ENCODE assay signal across 25 mouse cellular contexts in genomic region chr10:69247311-69248033, GRCm38 (mm10). TPM values are rescaled to one million over a fixed set of nuclear protein-coding genes. Genes with fewer than 3 reads are reported as not detected.
DNase-seq lines count a peak whose midpoint lies in the region; ATAC-seq and TF ChIP-seq lines count a peak whose summit lies in the region.
"Had no signal": no experiment of that assay in that cellular context is flagged by ENCODE, and none has a peak within 500 bp of the region (broad histone marks: within the 10 kb centered on the region; RNA-seq: fewer than 3 reads in every experiment).

No protein-coding gene starts in this region.

- peak overlapping the region; percentile 78 for H3K27ac ChIP-seq in gastrocnemius, adult 2 months
- H3K27ac ChIP-seq in small intestine, adult 2 months (ENCODE audit: insufficient read depth, low read depth, low read length) = peak overlapping the region; percentile 57
- H3K27ac ChIP-seq: hindbrain, embryonic 14.5 days; layer of hippocampus, adult 2 months; limb, embryonic 12.5 days; neural tube, embryonic 15.5 days; stomach, embryonic 15.5 days had no signal

- H3K36me3 ChIP-seq in small intestine, adult 2 months (ENCODE audit: control insufficient read depth, insufficient read depth, low read length) = no peaks in the 10 kb centered on the region

- H3K27me3 ChIP-seq in small intestine, adult 2 months (ENCODE audit: control insufficient read depth, insufficient read depth, low read length) = no peaks in the 10 kb centered on the region
- H3K27me3 ChIP-seq: limb, embryonic 12.5 days; neural tube, embryonic 15.5 days; stomach, embryonic 15.5 days had no signal

- peaks cover 12% of the 10 kb centered on the region; the same call in 1 of the 2 replicates for H3K4me1 ChIP-seq in small intestine, adult 2 months (ENCODE audit: control insufficient read depth, insufficient read depth, insufficient read length, low read length)

- peak; percentile 78 for ATAC-seq in granulocyte monocyte progenitor cell, adult 5-6 weeks (replicated peaks; ENCODE audit: poor library complexity, severe bottlenecking)
- ATAC-seq: forebrain, embryonic 14.5 days had no signal

- intact Hi-C loops in gastrocnemius, adult 2 months (cut with DNase I) = no loop called here
- intact Hi-C loops in gastrocnemius, postnatal 14 days (cut with DNase I; ENCODE audit: low total_unique reads) = no loop called here

- H3K4me3 ChIP-seq in gastrocnemius, adult 2 months = peak overlapping the region; percentile 52
- H3K4me3 ChIP-seq in small intestine, adult 2 months (ENCODE audit: low read depth, low read length) = no peak overlapping the region
- H3K4me3 ChIP-seq: layer of hippocampus, adult 2 months; limb, embryonic 12.5 days; neural tube, embryonic 15.5 days; stomach, embryonic 15.5 days had no signal

- 83% methylated on average over 7 of the region's 7 CpGs for WGBS in small intestine, adult 2 months

- DNase-seq in gastrocnemius, adult 2 months = no peak
- DNase-seq in gastrocnemius, postnatal 14 days = no peak
- peak; percentile 41 to 45 for DNase-seq in spleen, postnatal 36 days (ENCODE audit: low spot score in 2 of 2)
- no peak for DNase-seq in spleen, postnatal 10 days (ENCODE audit: low spot score in 2 of 2)
- DNase-seq in adrenal gland, postnatal 36 days = no peak
- no peak for DNase-seq in spleen, postnatal 4 days (ENCODE audit: low spot score in 2 of 2)
- DNase-seq: adrenal gland, postnatal 25 days; cerebellum, adult 2 months; cerebellum, postnatal 14 days; layer of hippocampus, postnatal 36 days; lung, postnatal 36 days; midbrain, embryonic 14.5 days; right cerebral cortex, postnatal 25 days; spleen, adult 18-20 months; thymus, adult 18-20 months; thymus, postnatal 25 days had no signal

- no peak for TF ChIP-seq CTCF in gastrocnemius, adult 2 months (IDR thresholded peaks at IDR 0.05)
- no peak for TF ChIP-seq CTCF in small intestine, adult 2 months (IDR thresholded peaks at IDR 0.05; ENCODE audit: extremely low read depth, insufficient read length, insufficient replicate concordance, low read depth, low read length)

- TF ChIP-seq POLR2A in small intestine, adult 2 months (IDR thresholded peaks at IDR 0.05; ENCODE audit: low read depth, low read length) = no peak

RNA-seq across cellular contexts. Expression of gene A930033H14Rik, which starts 34.6 kb away (rescaled TPM):
- total RNA-seq in gastrocnemius, adult 2 months (2021) = 1 to 10 TPM; 3.4 to 5.1 TPM
- total RNA-seq in gastrocnemius, postnatal 14 days (2021) = 1 to 10 TPM; 2.9 to 3.4 TPM
- 2.6 and 4.3 TPM in 2 replicates for total RNA-seq in granulocyte monocyte progenitor cell, adult 5-6 weeks (2014; fragmentation: Nextera tagmentation)
- 1.2 and 1.5 TPM in 2 replicates for total RNA-seq in granulocyte monocyte progenitor cell, adult 5-6 weeks (2017)
- polyA plus RNA-seq in small intestine, adult 2 months (2012; rRNA removed) = 0.35 TPM in 1 of 2 replicates, not detected in the other
- 1 to 10 TPM; 1.2 to 2.8 TPM for total RNA-seq in adrenal gland, postnatal 36 days (2021)
- total RNA-seq: monocyte, adult 5-6 weeks had no signal

Comparison
In these comparisons a context has a peak if more than half of its experiments do, and no peak if none do; other contexts are left out.
1. DNase-seq: peak in spleen, postnatal 36 days (2 of 2); none in gastrocnemius, adult 2 months (single experiment), gastrocnemius, postnatal 14 days (single experiment), spleen, postnatal 10 days (0 of 2), adrenal gland, postnatal 36 days (0 of 2) and spleen, postnatal 4 days (0 of 2).